Mouse (Mus musculus): ENCODE measurements around the gene Arhgap15.
A peak's percentile ranks its signal among the peaks of the same experiment; 100 is the strongest.

Arhgap15 gene

DNA sequence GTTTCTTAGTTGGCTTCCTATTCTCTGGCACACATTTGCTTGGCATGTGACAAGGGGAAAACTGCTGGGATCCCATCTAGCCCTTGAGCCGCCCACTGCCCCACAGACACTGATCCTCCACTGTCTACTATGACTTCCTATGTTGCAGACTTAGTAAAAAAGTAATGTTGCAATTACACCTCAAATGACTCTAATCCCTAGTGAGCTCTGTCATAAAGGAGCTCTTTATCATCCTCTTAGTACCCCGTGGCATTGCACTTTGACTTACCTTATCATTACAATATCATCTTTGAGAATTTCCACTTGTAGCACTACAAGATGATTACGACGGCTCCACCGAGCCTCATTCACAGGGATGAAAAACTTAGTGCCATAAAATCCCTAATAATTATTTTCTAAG, 190.6 kb downstream of the Arhgap15 start:
- DNase-seq = no peak

DNA sequence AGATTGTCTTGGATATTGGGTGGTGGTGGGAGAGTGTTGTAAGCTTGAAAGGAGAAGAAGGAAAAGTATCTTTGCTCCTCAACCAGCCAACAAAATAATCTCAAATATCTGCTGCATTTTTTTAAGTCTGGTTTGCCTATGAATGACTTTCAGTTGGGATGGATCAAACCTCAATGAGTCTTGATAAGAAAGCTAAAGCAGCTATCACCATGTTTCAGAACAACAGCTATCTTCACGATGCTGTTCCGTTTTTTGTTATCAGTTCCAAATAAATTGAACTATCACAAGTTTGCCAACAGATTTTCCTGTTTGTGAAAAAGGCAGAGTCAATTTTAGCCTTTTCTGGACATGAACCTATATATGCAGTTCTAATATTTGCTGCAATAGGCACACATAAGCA, 197.1 kb downstream of the Arhgap15 start:
- DNase-seq = no peak

- DNase-seq = no peak
Measured at GRCm38 (mm10) chr2:43949775-43950492, 201.3 kb downstream of the Arhgap15 start.

GRCm38 (mm10) chr2:43950741-43951140, 202.1 kb downstream of the Arhgap15 start:
- DNase-seq = no peak

DNA sequence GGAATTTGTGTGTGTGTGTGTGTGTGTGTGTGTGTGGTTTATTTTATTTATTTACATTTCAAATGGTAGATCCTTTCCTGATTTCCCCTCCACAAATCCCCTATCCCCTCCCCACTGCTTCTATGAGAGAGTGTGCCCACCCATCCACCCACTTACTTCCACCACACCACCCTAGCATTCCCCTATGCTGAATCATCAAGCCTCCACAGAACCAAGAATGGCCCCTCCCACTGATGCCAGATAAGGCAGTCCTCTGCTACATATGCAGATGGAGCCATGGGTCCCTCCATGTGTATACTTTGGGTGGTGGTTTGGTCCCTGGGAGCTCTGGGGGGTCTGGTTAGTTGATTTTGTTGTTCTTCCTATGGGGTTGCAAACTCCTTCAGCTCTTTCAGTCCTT, 210.6 kb downstream of the Arhgap15 start:
- DNase-seq = no peak

- DNase-seq = no peak
Measured at GRCm38 (mm10) chr2:43962466-43962865, 213.8 kb downstream of the Arhgap15 start.

GRCm38 (mm10) chr2:43968581-43968980, 220.0 kb downstream of the Arhgap15 start:
- peak; percentile 12 to 13 for DNase-seq

GRCm38 (mm10) chr2:43977732-43978131, 229.1 kb downstream of the Arhgap15 start:
- DNase-seq = no peak

DNA sequence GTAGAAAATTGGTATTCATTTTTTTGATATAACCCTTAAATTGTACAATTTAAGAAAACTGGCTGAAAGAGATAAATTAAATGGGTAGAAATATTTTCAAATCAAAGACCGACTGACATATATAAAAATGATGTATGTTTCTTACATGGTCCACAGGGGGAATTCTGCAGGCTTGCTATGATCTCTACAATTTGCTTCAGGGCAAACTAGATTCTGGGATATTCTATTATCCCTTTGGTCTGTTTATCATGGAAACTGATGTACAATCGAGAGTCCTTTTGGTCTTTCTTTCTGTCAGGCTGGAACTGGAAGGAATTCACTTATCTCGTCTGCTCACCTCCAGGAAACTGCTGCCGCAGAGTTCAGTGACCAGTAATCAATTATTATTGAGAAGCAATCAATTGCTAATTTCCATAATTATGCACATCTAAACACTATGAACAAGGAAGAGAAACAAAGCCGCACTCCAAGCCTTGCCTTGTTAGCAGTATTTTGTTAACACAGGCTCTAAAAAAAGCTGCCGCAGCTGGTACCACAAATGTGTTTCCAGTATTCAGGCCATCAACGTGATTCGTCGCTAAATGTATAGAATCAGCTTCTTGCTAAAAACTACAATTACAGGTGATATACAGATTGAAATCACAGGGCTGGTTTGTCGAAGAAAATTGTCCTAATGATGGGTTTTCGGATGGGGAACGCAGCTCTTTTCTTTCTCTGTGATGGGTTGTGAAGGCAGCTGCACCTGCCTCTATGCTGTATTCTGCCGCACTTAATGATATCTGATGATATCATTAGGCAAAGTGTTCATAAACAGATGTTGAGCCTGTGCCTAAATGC, 229.8 kb downstream of the Arhgap15 start:
- no peak for DNase-seq

GRCm38 (mm10) chr2:43986066-43986465, 237.4 kb downstream of the Arhgap15 start:
- no peak for DNase-seq

GRCm38 (mm10) chr2:43987919-43988318, 239.3 kb downstream of the Arhgap15 start:
- no peak for DNase-seq

GRCm38 (mm10) chr2:43989850-43990249, 241.2 kb downstream of the Arhgap15 start:
- peak; percentile 93 to 98 for DNase-seq

DNA sequence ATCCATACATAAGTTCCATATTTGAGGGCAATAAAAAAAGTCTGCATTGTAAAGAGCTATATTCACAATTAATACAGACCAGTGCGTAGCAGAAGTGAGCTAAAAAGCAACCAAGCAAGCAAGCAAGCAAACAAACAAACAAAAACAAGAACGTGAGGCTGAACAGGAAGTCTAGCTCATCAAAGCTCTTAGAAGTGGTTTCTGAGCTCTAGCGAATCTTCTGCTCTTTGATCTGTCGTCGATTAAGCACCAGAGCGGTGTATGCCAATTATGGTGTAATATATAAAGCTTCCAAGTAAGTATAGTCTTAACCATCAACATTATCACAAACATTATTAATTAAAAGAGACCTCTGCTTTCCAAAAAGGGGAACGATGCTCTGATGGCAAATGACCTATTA, 243.9 kb downstream of the Arhgap15 start:
- no peak for DNase-seq

DNA sequence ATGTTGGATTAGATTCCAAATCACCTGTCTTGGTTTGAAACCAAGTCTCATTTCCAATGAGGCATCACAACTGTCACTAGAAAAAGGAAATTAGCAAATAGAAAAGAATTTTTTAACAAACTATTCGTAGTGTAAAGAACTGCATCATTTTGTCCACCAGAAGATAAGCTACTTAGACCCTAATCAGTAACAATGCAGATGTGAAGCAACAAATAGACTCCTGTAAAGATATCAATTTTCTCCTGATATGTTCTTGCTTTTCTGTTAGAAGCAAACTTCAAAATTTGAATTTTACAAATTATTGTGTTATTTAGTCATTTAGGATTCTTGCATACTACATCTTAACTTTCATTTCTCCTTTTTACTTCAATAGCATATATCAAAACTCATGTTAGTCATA, 253.8 kb downstream of the Arhgap15 start:
- no peak for DNase-seq

DNA sequence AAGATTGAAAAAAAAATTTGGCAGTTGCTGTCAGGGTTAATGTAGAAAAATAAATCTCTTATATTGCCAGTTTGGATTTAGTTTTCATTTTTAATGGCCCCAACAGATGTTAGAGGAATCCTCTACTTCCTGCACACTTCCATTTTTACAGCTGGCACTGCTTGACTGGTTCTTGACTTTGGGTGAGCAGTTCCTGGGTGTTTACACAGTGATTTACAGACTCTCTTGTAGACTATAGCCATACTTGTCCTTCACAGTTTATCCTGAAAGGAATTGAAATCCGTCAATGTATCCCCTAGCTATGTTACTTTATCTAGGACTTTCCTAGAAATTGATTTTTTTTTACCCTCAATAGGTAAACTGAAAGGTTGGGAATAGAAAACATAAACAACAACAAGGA, 261.6 kb downstream of the Arhgap15 start:
- DNase-seq = no peak

DNA sequence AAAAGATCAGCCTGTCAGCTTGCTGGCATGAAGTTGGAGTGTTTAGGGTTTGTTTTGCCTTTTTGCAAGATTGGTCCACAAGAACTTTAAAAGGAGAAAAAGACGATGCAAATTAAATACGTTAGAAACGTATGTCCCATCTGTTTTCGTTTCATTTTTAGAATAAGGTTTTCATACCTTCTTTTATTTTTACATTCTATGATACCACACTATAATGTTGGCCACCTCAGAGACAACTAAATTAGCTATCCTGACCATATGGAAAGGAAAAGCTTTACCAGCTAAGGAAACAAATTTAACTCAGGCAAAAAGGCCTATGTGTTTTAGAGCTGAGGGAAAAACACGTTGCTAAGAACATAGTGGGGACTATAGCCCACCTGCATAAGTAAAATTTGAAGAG, 264.8 kb downstream of the Arhgap15 start:
- DNase-seq = no peak

DNA sequence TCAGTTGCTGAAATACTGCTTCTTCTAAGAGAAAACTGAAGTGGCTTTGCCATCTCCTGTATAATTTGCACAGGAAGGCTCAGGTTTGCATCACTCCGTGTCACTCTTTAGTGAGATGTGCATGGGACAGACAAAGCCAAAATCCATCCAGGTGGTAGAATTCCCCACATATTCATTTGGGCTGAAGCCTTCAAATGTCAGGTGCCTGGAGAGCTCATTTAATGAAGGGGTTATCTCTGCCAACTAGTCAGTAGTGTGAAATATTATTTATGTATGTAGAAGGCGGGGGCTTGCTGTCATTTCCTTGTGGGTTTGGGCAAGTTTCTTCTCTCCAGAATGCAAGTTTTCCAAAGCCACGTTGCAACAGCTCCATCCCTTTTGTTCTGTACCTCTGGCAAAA, 268.1 kb downstream of the Arhgap15 start:
- DNase-seq = peak; percentile 21 to 27

GRCm38 (mm10) chr2:44017405-44018026, 268.9 kb downstream of the Arhgap15 start:
- peak; percentile 71 to 79 for DNase-seq

GRCm38 (mm10) chr2:44018033-44018432, 269.4 kb downstream of the Arhgap15 start:
- DNase-seq = peak in 1 of 2 experiments; percentile 10

DNA sequence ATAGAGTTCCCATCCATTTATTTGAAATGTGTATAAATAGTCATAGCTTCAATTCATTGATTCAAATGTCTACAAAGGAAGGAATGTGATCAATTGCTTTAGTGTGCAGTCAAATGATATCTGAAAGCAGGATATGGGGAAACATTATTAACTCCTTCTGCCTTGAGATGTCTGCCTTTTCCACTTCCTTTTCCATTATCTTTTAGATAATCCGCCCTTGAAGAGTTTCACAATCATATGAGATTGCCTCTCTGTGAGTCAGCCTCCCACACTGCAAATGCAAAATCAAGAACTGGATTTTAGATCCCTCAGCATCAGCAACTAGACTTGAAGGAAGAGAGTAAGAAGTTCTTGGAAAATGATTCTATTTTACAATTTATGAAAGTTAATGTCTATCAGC, 276.1 kb downstream of the Arhgap15 start:
- DNase-seq = no peak

DNA sequence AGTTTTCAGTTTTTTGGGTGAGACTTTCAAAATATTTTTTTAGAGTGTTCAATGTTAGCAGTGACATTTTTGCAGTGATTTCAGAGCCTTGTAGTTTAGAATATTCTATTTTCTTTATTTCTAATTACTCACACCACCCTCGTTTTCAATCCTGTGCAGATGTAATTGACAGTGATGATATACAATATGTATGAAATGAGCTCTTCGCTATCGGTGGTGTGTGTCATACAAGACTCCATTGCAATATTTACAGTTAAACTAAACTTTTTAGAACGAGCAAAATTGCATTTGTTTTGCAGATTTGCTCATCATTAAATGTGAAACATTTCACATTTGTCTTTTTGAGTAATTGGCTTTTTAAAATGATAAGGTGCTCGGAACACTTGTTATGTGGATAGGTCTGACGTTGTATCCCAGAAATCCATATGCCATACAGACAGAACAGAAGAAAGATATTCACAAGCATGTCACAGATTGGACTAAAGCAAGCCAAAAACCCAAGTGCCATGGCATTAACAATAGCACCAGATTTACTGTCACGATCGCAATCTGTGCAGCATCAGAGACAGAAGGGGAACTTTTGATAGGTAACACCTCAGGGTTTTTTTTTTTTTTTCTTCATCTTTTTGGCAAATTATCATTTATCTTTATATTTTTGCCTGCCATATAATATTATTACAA, 280.6 kb downstream of the Arhgap15 start:
- no peak for DNase-seq

GRCm38 (mm10) chr2:44029865-44030264, 281.2 kb downstream of the Arhgap15 start:
- no peak for DNase-seq

DNA sequence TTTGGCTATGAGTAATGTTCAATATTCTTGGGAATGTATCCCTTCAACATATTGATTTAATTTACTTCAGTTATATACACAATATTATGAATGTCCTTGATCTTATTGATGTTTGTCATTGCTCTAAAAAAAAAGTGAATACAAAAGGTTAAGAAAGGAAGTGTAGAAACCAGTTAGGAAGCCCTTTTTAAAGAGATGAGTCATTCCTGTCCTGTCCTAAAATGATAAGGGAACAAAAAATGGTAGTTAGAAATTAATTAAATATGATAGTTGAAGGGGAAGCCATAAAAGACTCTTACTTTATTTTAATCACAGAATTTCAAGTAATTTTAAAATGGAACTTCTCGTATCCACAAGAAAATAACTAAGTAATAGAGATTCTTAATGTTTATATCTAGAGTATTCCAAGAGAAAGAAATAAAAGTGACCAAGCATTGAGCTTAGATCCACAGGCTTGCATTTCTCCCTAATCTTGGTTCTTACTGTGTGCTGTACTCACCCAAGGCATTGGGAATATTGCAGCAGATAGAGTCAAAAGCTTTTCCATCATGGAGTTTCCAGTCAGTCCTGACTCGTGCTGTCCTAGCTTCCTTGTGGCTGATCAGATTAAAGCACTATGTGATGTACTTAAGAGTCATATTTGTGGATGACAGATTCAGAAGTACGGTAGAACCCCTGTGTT, 291.0 kb downstream of the Arhgap15 start:
- DNase-seq = no peak

Measured in cerebellum, adult 18-20 months (tissue).